Mouse (Mus musculus): Measurements from ENCODE around the gene Slc22a14.

DNA sequence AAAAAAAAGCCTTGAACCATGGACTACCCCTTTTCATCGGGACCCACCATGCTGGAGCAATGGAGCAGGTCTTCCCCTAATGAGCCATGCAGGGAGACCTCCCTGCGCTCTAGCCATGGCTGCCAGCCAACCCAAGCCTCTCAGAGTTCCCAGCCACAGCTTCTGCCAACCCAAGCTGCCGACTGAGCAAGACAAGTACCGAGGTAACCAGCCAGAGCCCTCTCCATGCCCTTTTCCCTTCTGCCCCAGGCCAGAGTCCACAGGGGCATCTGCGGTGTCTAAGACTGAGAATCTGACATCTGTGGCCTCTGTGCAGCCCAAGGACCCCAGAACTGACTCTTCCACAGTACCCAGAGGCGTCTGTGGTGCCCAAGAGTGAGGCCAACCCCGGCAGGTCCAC lies 89.0 kb downstream of the Slc22a14 start:
- no peak for TF ChIP-seq POLR2A (IDR thresholded peaks at IDR 0.05; ENCODE audit: borderline replicate concordance, extremely low read depth, insufficient read depth, insufficient read length, poor library complexity, severe bottlenecking)
- no peak for TF ChIP-seq CTCF (IDR thresholded peaks at IDR 0.05; ENCODE audit: borderline replicate concordance, extremely low read depth, insufficient read depth, insufficient read length)

Data from brain, embryonic 14.5 days (tissue).